In the genomic region with DNA sequence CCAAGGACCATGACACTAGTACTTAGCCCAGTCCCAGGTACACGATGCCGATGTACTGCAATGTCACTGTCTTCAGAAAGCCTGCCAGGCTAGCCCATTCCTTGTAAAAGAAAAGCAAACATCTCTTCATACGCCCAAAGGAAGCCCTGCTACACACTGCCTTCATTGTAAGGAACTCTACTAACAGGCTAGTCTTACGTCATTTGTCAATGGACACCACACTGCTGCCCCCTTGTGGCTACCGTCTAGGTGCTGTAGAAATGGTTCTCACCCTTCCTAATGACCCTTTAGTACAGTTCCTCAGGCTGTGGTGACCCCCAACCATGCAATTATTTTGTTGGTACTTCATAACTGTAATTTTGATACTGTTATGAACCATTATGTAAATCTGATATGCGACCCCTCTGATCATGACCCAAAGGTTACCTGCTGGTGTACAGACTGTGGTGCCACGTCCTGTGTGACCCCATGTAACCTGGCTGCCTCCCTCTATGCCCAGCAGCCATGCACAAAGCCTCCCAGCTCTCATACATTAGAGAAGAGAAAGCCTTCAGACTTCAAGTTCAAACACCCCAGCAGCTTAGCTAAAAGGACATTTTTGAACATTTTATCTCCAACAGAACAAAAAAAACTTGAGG, we compare ENCODE assay signal across 8 mouse cellular contexts. TPM values are rescaled to one million over a fixed set of nuclear protein-coding genes. Genes with fewer than 3 reads are reported as not detected.
DNase-seq lines count a peak whose midpoint lies in the region; ATAC-seq and TF ChIP-seq lines count a peak whose summit lies in the region.

No protein-coding gene starts in this region.

- no peak overlapping the region for H3K4me3 ChIP-seq in ES-Bruce4 (ENCODE audit: low read depth, low read length)
- H3K4me3 ChIP-seq in embryonic facial prominence, embryonic 14.5 days (ENCODE audit: low read depth, low read length): no peak overlapping the region
- H3K4me3 ChIP-seq in lung, embryonic 15.5 days: no peak overlapping the region

- no peaks in the 10 kb centered on the region for H3K4me1 ChIP-seq in ES-Bruce4 (ENCODE audit: control insufficient read depth, insufficient read depth, low read length)
- H3K4me1 ChIP-seq in embryonic facial prominence, embryonic 14.5 days (ENCODE audit: control insufficient read depth, insufficient read depth, low read length): no peaks in the 10 kb centered on the region
- H3K4me1 ChIP-seq in lung, embryonic 15.5 days: no peaks in the 10 kb centered on the region

- DNase-seq in adrenal gland, postnatal 36 days: peak; percentile 81 to 90
- DNase-seq in embryonic facial prominence, embryonic 14.5 days (ENCODE audit: low spot score): peak; percentile 84
- DNase-seq in heart, postnatal 36 days: peak; percentile 73 to 82
- peak; percentile 54 to 83 for DNase-seq in layer of hippocampus, adult 18-20 months (ENCODE audit: low spot score in 2 of 2)
- peak; percentile 93 for DNase-seq in retina, embryonic 14.5 days (ENCODE audit: low spot score)
- DNase-seq in urinary bladder, postnatal 14 days (ENCODE audit: low spot score): peak; percentile 79

- peak; percentile 61 for TF ChIP-seq CTCF in ES-Bruce4 (IDR thresholded peaks at IDR 0.05; ENCODE audit: low read depth, low read length)

- peaks cover 61% of the 10 kb centered on the region for H3K36me3 ChIP-seq in ES-Bruce4 (ENCODE audit: control insufficient read depth, insufficient read depth, low read length, poor library complexity, severe bottlenecking)
- peaks cover 94% of the 10 kb centered on the region for H3K36me3 ChIP-seq in embryonic facial prominence, embryonic 14.5 days (ENCODE audit: control insufficient read depth, insufficient read depth, low read length)
- peaks cover 93% of the 10 kb centered on the region for H3K36me3 ChIP-seq in lung, embryonic 15.5 days

- ATAC-seq in embryonic facial prominence, embryonic 14.5 days (ENCODE audit: low read depth): peak; percentile 20; the same call in 1 of the 2 replicates
- ATAC-seq in lung, embryonic 15.5 days (ENCODE audit: borderline replicate concordance, extremely low read depth, low FRiP score, low TSS enrichment): peak; percentile 55; the same call in 1 of the 2 replicates

- no peaks in the 10 kb centered on the region for H3K9me3 ChIP-seq in ES-Bruce4 (replicated peaks; ENCODE audit: control insufficient read depth, insufficient read depth, low read length, poor library complexity, severe bottlenecking)
- no peaks in the 10 kb centered on the region for H3K9me3 ChIP-seq in embryonic facial prominence, embryonic 14.5 days (ENCODE audit: control insufficient read depth, low read length)
- no peaks in the 10 kb centered on the region for H3K9me3 ChIP-seq in lung, embryonic 15.5 days

- no peaks in the 10 kb centered on the region for H3K27me3 ChIP-seq in ES-Bruce4 (ENCODE audit: control insufficient read depth, insufficient read depth, low read length, poor library complexity, severe bottlenecking)
- no peaks in the 10 kb centered on the region for H3K27me3 ChIP-seq in embryonic facial prominence, embryonic 14.5 days (replicated peaks; ENCODE audit: control insufficient read depth, insufficient read depth, low read length)
- no peaks in the 10 kb centered on the region for H3K27me3 ChIP-seq in lung, embryonic 15.5 days

- intact Hi-C loops in heart, postnatal 36 days (cut with DNase I): loop anchor here (1.0 kb wide), 1 partner anchor 33 kb away; no protein-coding TSS in a partner anchor

- no peak overlapping the region for H3K4me2 ChIP-seq in embryonic facial prominence, embryonic 14.5 days (ENCODE audit: low read depth, low read length)
- no peak overlapping the region for H3K4me2 ChIP-seq in lung, embryonic 15.5 days

- 53% methylated on average over 7 of the region's 7 CpGs for WGBS in embryonic facial prominence, embryonic 14.5 days
- 50% methylated on average over 7 of the region's 7 CpGs for WGBS in lung, embryonic 15.5 days

- TF ChIP-seq EP300 in ES-Bruce4 (IDR thresholded peaks at IDR 0.05; ENCODE audit: insufficient read depth, low read depth, low read length): no peak

- H3K27ac ChIP-seq in ES-Bruce4 (ENCODE audit: insufficient read depth, low read length): no peak overlapping the region
- H3K27ac ChIP-seq in embryonic facial prominence, embryonic 14.5 days (replicated peaks; ENCODE audit: low read depth, low read length): no peak overlapping the region
- no peak overlapping the region for H3K27ac ChIP-seq in lung, embryonic 15.5 days

- H3K9ac ChIP-seq in ES-Bruce4 (ENCODE audit: low read depth, poor library complexity, severe bottlenecking): no peak overlapping the region
- no peak overlapping the region for H3K9ac ChIP-seq in embryonic facial prominence, embryonic 14.5 days (ENCODE audit: low read depth, low read length)
- H3K9ac ChIP-seq in lung, embryonic 15.5 days: no peak overlapping the region

- TF ChIP-seq POLR2A in ES-Bruce4 (IDR thresholded peaks at IDR 0.05; ENCODE audit: insufficient read depth, low read length): no peak

RNA-seq across cellular contexts. Expression of a gene that starts 14.3 kb away (rescaled TPM):
- polyA plus RNA-seq in ES-Bruce4 (2011; ENCODE audit: insufficient read depth, insufficient read length, low read depth, missing spikeins): 7.0 and 13.3 TPM in 2 replicates
- 10 to 100 TPM in 1 of 2 experiments, 1 to 10 TPM in 1; 3.8 to 42.2 TPM for total RNA-seq in adrenal gland, postnatal 36 days (2021)
- 1.5 and 2.5 TPM in 2 replicates for polyA plus RNA-seq in embryonic facial prominence, embryonic 14.5 days (2014; fragmentation: Nextera tagmentation; extraction: Ambion mirVana)
- total RNA-seq in heart, postnatal 36 days (2021): not detected
- total RNA-seq in layer of hippocampus, adult 18-20 months (2021): not detected
- 3.3 and 3.5 TPM in 2 replicates for polyA plus RNA-seq in lung, embryonic 15.5 days (2015; fragmentation: Nextera tagmentation; extraction: Ambion mirVana)

RNA-seq across cellular contexts. Expression of a gene that starts 18.0 kb away (rescaled TPM):
- polyA plus RNA-seq in ES-Bruce4 (2011; ENCODE audit: insufficient read depth, insufficient read length, low read depth, missing spikeins): 66.3 and 72.1 TPM in 2 replicates
- total RNA-seq in adrenal gland, postnatal 36 days (2021): 100 to 1,000 TPM in 1 of 2 experiments, 10 to 100 TPM in 1; 97.0 to 132 TPM
- polyA plus RNA-seq in embryonic facial prominence, embryonic 14.5 days (2014; fragmentation: Nextera tagmentation; extraction: Ambion mirVana): 138 and 146 TPM in 2 replicates
- total RNA-seq in heart, postnatal 36 days (2021): 10 to 100 TPM; 47.4 to 51.9 TPM
- total RNA-seq in layer of hippocampus, adult 18-20 months (2021): 10 to 100 TPM; 62.3 to 63.0 TPM
- 146 and 149 TPM in 2 replicates for polyA plus RNA-seq in lung, embryonic 15.5 days (2015; fragmentation: Nextera tagmentation; extraction: Ambion mirVana)

RNA-seq across cellular contexts. Expression of a gene that starts 29.8 kb away (rescaled TPM):
- polyA plus RNA-seq in ES-Bruce4 (2011; ENCODE audit: insufficient read depth, insufficient read length, low read depth, missing spikeins): 0.25 and 0.35 TPM in 2 replicates
- total RNA-seq in adrenal gland, postnatal 36 days (2021): under 1 TPM; 0.89 to 0.96 TPM
- 7.0 and 10.0 TPM in 2 replicates for polyA plus RNA-seq in embryonic facial prominence, embryonic 14.5 days (2014; fragmentation: Nextera tagmentation; extraction: Ambion mirVana)
- total RNA-seq in heart, postnatal 36 days (2021): 10 to 100 TPM; 36.6 to 48.8 TPM
- total RNA-seq in layer of hippocampus, adult 18-20 months (2021): under 1 TPM in 1 of 2 experiments, not detected in 1; 0.10 TPM
- 1.6 and 2.3 TPM in 2 replicates for polyA plus RNA-seq in lung, embryonic 15.5 days (2015; fragmentation: Nextera tagmentation; extraction: Ambion mirVana)

RNA-seq across cellular contexts. Expression of a gene that starts 33.3 kb away (rescaled TPM):
- 13.0 and 15.6 TPM in 2 replicates for polyA plus RNA-seq in ES-Bruce4 (2011; ENCODE audit: insufficient read depth, insufficient read length, low read depth, missing spikeins)
- total RNA-seq in adrenal gland, postnatal 36 days (2021): 100 to 1,000 TPM; 274 to 679 TPM
- 106 and 114 TPM in 2 replicates for polyA plus RNA-seq in embryonic facial prominence, embryonic 14.5 days (2014; fragmentation: Nextera tagmentation; extraction: Ambion mirVana)
- total RNA-seq in heart, postnatal 36 days (2021): 10 to 100 TPM; 18.0 to 20.1 TPM
- 10 to 100 TPM; 13.1 to 16.4 TPM for total RNA-seq in layer of hippocampus, adult 18-20 months (2021)
- polyA plus RNA-seq in lung, embryonic 15.5 days (2015; fragmentation: Nextera tagmentation; extraction: Ambion mirVana): 85.4 and 91.3 TPM in 2 replicates

RNA-seq across cellular contexts. Expression of a gene that starts 58.7 kb away (rescaled TPM):
- polyA plus RNA-seq in ES-Bruce4 (2011; ENCODE audit: insufficient read depth, insufficient read length, low read depth, missing spikeins): 0.10 and 0.17 TPM in 2 replicates
- under 1 TPM; 0.07 to 0.10 TPM for total RNA-seq in adrenal gland, postnatal 36 days (2021)
- polyA plus RNA-seq in embryonic facial prominence, embryonic 14.5 days (2014; fragmentation: Nextera tagmentation; extraction: Ambion mirVana): not detected in 2 replicates
- total RNA-seq in heart, postnatal 36 days (2021): under 1 TPM in 1 of 2 experiments, not detected in 1; 0.05 TPM
- total RNA-seq in layer of hippocampus, adult 18-20 months (2021): under 1 TPM in 1 of 2 experiments, not detected in 1; 0.07 TPM
- 0.04 and 0.05 TPM in 2 replicates for polyA plus RNA-seq in lung, embryonic 15.5 days (2015; fragmentation: Nextera tagmentation; extraction: Ambion mirVana)

Comparison
In these comparisons a context has a peak if more than half of its experiments do, and no peak if none do; other contexts are left out.
1. RNA of a gene that starts 14.3 kb away (total RNA-seq): 3.8 to 42.2 TPM in adrenal gland, postnatal 36 days; not detected in heart, postnatal 36 days and not detected in layer of hippocampus, adult 18-20 months; every median in the first group is over 4 times any median in the second.
2. RNA of a gene that starts 29.8 kb away (total RNA-seq): 36.6 to 48.8 TPM in heart, postnatal 36 days; 0.89 to 0.96 TPM in adrenal gland, postnatal 36 days and 0.10 TPM in layer of hippocampus, adult 18-20 months; every median in the first group is over 10 times any median in the second.
3. Peak in every context shown above with its lines, with median percentiles within 50 percentile points of each other: DNase-seq.